Mouse (Mus musculus): ENCODE measurements around the gene Hdac7.

- TF ChIP-seq CTCF (IDR thresholded peaks at IDR 0.05; ENCODE audit: low read depth, low read length) = no peak
- TF ChIP-seq TAL1 (conservative IDR thresholded peaks at IDR 0.05; ENCODE audit: low read depth, low read length) = no peak
- no peak for TF ChIP-seq GATA1 (IDR thresholded peaks at IDR 0.05; ENCODE audit: borderline replicate concordance, low read length)
Observed at GRCm38 (mm10) chr15:97864361-97865045, 20.2 kb upstream of the Hdac7 start.
